Mouse (Mus musculus): ENCODE measurements around the gene Arhgef10l.

GRCm38 (mm10) chr4:140497169-140497568 is 168.6 kb downstream of the Arhgef10l start:
- TF ChIP-seq TCF12 (IDR thresholded peaks at IDR 0.05; ENCODE audit: insufficient read depth, poor library complexity, severe bottlenecking) = no peak
- TF ChIP-seq MYOG (IDR thresholded peaks at IDR 0.05; ENCODE audit: control insufficient read depth in 1 of 3, insufficient read depth in 1 of 3, insufficient read length in 2 of 3, low read depth in 2 of 3) = no peak
- no peak for TF ChIP-seq USF1 (IDR thresholded peaks at IDR 0.05; ENCODE audit: low read depth)
- TF ChIP-seq POLR2A (IDR thresholded peaks at IDR 0.05; ENCODE audit: insufficient read length, low read depth) = no peak
- TF ChIP-seq MYOD1 (IDR thresholded peaks at IDR 0.05; ENCODE audit: control insufficient read depth in 1 of 3, insufficient read length in 2 of 3, low read depth in 2 of 3) = no peak
